Mouse (Mus musculus) cerebellum, adult (tissue): ENCODE results near the gene Tubd1.

Source experiments
- ATAC-seq: cut with Nextera tagmentation; 2 replicates; pipeline ENCODE4 v1.9.2; 2017; ENCODE audit warnings: mild to moderate bottlenecking, moderate library complexity, mixed read lengths; ENCODE audit not compliant: insufficient number of reproducible peaks, low FRiP score, low TSS enrichment

Gene Tubd1

DNA sequence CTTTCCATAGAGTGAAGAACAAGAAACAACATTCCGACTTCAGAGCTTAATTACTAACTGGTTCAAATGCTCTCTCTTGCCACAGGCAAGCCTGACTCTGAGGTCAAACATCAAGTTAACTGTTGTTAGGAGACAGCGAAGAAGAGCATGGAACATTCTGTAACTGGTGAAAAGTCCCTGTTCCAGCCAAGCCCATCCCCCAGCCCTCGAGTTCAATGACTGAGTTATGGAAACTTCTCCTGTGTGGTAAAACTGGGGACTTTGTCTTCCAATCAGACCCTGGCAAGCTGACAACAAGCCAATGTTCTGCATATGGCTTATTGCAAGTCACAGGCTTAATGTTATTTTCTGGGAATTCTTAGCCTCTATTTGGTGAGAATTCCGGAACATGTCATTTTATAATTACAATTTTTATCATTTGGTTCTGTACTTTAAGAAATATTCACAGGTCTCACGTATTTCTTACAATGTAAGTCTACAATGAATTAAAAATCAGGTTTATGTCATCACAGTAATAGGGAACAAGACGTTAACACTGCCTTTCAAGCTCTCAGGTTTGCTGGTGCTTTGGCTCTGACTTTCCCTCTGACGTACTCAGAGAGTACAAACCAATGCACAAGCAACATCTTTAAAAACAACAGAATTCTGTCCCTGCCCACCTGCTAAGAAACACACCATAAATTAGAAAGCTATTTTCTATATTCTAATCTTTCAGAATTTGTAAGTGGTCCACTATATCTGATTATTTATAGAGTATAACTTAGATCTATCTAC, 51.6 kb downstream of the Tubd1 start:
- no peak for ATAC-seq

GRCm38 (mm10) chr11:86596976-86597375, 52.2 kb downstream of the Tubd1 start:
- ATAC-seq, result no peak

- no peak for ATAC-seq
Measured at GRCm38 (mm10) chr11:86598154-86598553, 53.4 kb downstream of the Tubd1 start.

- ATAC-seq, result no peak
Measured at GRCm38 (mm10) chr11:86598572-86598971, 53.8 kb downstream of the Tubd1 start.

GRCm38 (mm10) chr11:86599378-86600208, 54.8 kb downstream of the Tubd1 start:
- ATAC-seq, result no peak

- no peak for ATAC-seq
Measured at GRCm38 (mm10) chr11:86600209-86600557, 55.4 kb downstream of the Tubd1 start.

DNA sequence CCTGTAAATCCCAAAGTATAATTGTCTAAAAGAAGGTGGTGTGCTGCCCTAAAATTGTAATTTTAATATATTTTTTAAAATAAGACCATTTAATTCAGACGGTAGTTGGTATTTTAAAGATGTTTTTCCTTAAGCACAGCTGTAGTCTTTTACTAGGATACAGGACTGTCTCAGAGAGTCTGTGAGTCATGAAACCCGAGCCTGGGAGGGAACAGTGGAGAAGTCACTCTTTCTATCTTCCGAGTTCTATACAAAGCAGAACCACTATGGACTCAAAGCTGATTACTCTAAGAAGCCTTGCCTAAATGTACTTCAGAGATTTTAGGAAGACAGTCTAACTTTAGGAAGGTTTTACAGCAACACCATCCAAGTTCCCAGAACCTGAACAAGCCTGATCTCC, 57.3 kb downstream of the Tubd1 start:
- ATAC-seq, result no peak

DNA sequence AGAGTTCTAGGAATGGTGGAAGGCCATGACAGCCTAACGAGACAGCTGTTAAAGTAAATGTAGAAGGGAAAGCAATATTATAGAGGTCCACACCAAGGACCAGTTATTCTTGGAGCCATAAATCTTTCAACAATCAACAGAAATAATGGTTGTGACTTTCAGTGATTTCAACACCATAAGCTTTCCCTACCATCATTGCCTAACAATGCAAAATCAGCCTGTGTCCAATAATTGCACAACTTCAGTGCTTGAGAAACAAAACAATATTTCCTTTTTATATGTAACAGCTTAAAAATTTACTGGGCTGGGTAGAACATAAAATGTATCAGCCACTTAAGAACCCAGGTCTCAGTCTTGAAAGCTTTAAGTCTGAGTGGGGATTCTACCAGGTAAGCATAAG, 58.9 kb downstream of the Tubd1 start:
- ATAC-seq, result no peak

GRCm38 (mm10) chr11:86604289-86604688, 59.5 kb downstream of the Tubd1 start:
- ATAC-seq, result no peak

- ATAC-seq, result no peak
Measured at GRCm38 (mm10) chr11:86604732-86605520, 60.1 kb downstream of the Tubd1 start.

- no peak for ATAC-seq
Measured at GRCm38 (mm10) chr11:86606621-86607339, 62.0 kb downstream of the Tubd1 start.

DNA sequence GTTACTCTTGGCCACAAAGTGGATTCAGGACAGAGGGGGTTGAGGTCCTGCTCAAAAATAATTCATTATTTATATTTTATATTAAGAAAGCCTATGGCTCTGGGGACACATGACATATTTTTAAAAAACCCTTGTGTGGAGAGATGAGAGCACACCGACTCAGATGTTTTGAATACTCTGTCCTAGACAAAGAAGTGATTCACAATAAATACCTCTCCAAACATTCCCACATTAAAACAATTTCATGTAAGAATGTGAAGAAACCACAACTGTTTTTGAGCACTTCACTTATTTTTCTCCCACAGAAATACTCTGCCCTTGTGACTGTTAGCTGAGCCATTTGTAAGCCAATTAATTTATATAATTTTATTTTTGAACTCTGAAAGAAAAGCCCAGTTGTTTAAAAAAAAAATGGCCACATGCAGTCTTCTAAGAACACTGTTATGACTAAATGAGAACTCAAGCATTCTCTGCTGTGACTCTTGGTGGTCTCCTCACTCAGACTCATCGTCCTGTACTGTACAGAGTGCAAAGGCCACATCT, 63.1 kb downstream of the Tubd1 start:
- ATAC-seq, result no peak

- no peak for ATAC-seq
Measured at GRCm38 (mm10) chr11:86610239-86610638, 65.4 kb downstream of the Tubd1 start.

DNA sequence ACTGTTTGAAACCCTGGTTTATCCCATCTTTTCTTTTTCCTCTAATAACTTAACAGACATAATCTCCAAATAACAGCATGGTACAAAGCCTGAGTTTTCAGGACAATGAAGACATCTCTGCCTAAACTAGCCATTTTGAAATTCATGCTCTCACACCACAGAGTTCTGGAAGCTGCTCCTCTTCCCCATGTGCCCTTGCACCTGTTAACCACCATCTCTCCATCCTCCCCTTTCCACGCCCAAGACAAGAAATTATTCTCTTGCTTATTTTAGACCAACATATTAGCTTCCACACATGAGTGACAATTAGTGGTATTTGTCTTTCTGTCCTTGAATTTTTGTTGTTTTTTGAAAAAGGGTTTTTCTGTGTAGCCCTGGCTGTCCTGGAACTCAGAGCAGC, 67.2 kb downstream of the Tubd1 start:
- ATAC-seq, result no peak

DNA sequence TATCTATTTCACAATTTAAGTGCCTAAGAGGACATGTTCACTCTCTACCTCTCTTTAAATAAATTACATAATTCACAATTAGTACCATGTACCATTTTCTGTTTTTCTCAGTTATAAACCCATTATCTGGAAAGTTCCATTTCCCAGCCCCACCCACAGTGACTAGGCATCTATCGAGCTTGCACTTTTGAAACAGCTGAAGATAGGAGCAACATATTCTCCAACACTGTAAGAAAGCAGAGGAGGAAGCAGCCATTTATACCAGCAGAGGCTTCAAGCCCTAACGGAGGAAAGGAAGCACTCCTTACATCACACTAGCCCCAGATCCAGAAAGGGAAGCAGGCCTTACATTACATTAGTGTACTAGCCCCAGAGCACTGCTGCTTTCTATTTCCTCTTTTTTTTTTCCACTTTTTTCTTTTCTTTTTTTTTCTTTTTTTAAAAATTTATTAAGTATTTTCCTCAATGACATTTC, 69.3 kb downstream of the Tubd1 start:
- ATAC-seq, result no peak

- no peak for ATAC-seq
Measured at GRCm38 (mm10) chr11:86614607-86615006, 69.8 kb downstream of the Tubd1 start.
